Mouse (Mus musculus) layer of hippocampus, adult 11-12 months (tissue): ENCODE results near the gene Tollip.
A peak's percentile ranks its signal among the peaks of the same experiment; 100 is the strongest.
"Not testable (repeated sequence)": the region's sequence is repeated elsewhere in the genome, so short reads cannot be mapped to it uniquely, and the experiment has no call there.

Source experiments
- DNase-seq: peaks from one replicate; pipeline ENCODE4 v3.0.0; 2022; ENCODE audit warnings: low spot score

The Tollip gene

DNA sequence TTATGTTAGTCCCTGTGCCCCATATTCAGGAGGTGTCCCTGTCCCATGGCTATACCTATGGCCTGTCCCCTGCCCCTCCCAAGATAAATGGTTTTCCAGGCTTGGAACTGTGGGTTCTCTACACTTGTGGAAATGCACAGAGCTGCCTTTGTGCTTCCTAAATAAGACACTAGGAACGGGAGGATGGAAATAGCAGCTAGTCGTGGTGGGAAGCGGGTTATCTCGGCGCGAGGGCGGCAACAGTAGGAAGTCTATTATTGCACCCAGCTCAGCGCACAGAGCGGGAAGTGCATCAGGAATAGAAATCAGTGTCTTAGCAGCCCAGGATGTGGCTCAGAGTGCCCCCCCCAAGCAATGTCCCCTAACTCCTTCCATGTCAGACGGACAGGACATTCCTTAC, 10.3 kb upstream of the Tollip start:
- DNase-seq = no peak

DNA sequence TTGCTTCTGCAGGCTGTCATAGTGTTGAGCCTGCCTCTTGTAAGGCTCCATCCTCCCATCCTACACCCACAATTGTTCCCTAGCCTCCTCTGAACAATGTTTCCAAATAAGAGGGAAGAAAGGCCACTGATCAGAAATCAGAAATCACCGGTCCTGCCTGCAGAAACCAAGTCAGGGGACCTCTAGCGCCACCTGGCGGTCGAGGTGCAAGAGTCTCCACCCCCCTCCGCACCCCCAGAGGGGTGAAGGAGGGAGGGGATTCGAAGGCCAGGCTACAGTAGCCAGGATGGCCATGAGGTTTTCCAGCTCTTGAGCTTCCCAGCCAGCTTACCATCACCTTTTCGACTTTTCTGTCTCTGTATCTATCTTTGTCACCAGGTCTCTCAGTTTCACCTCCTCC, 6.6 kb upstream of the Tollip start:
- DNase-seq = peak; percentile 74

DNA sequence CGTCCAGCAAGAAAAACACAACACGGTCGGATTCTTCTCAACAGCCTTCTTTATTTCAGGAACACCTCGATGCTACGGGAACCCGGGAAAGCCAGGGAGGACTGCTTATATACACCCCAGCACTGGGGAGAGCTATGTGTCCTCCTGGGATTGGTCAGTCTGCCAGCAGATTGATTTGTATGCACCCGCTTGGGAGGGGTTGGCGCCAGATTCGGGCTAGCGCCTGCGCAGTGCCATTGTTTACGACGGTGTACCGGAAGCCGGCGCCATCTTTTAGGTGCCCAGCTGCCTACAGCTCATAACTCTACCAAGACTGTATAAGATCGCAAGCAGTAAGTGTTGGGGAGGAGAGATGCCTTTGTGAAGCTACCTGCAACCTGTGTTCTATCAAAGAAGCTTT, 5.8 kb upstream of the Tollip start:
- not testable (repeated sequence) for DNase-seq

DNA sequence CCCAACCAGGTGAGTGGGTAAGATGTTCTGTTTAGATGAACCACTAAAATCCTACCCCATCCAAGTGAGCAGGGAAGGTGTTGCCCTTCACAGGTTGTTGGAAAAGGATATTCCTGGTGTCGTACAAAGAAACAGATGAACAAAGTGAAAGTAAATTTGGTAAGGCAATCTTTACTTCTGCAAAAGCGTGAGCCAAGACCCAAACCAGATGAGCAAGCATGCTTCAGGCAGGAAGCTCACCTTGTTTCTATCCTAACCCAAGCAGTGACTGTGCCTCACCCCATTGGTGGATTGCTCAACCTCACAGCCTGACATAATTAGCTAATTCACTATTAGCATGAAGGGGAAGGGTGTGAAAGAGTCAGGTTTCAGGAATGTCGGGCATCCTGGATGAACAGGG, 7.0 kb downstream of the Tollip start:
- DNase-seq = no peak

DNA sequence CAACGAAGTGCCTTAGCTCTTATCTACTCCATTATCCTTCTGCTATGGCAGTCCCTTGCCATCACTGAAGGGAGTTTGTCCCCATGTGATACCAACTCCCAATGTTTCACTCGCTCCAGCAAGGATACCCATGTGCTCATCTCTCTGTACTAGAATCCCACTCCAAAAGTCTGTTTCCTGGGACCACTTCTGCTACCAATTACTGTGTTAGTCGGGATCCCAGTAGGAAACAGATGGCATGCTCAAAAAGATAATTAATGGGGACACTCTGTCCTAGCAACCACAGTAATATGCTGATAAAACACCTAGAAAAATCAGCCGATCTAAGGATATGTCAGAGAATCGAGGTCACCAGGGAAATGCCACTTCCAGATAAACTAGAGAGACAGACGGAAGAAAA, 9.7 kb downstream of the Tollip start:
- peak; percentile 45 for DNase-seq

DNA sequence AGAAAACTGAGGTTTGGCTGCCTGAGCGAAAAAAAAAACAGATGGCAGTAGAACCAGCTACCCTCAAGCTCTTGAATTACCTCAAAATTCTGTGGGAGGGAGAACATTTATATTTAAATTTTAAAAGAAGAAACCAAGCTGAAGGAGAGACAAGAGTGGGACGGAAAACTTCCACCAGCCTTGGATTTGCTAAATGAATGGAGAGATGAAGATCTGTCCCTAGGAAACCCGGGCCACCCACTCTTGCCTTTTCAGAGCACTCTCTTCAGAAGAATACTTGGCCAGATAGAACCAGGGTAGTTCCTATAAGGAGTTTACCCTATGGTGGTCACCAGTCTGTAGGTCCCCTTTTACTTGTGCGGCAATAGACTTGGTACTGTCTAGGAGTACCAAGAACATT, 15.5 kb downstream of the Tollip start:
- DNase-seq = peak; percentile 29

DNA sequence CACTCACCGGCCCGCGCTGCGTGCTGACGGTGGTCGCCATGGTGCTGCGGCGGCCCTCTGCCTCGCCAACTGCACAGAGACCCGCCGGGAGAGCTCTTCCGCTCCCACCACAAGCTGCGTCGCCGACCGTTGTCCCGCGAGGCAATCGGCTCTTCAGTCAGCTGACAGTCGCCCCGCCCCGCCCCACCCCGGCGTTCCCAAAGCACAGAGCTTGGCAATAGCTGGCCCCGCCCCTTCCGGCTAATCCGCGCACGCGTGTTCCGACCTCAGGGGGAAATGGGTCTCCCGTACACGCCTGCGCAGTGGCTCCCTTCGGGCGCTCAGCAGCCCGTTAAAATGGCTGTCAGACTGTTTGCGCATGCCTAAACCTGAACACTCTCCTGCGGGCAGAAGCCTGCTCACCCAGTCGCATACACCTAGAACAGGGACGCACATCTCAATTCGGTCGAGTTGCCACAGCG, 16.0 kb downstream of the Tollip start:
- peak; percentile 99 for DNase-seq

DNA sequence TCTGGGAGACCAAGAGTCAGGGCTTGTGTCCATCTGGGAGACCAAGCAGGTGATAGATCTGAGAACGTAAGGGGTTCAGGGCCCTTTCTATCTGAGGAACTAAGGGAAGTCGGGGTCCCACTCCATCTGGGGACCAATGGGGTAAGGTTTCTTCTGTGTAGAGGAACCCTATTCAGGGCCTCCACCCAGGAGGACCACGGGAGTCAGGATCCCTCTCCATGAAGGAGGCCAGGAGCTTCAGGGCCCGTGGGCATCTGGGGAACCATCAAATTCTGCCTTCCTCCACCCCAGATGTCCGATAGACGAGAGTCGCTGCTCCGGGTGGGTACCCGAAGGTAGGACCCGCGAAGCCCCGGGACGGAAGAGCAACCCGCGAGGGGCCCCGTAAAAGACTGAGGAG, 16.5 kb downstream of the Tollip start:
- DNase-seq = no peak

DNA sequence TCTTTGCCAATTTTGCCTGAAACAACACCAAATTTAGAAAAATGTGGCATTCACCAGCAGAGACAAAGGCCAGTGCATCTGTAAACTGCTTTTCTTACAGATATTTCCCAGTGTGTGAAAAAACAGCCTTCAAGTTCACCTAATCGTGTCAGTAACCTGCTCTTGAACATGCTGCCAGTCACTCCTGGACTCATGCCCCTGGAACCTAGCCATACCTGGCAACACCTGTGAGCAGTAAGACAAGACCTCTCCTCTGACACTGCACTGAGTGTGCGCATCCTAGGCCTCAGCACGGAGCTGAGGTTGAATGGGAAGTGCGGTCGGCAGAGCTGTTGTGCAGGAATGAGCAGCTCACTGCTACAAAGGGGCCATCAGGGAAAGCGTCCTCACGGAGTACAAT, 26.2 kb downstream of the Tollip start:
- no peak for DNase-seq

DNA sequence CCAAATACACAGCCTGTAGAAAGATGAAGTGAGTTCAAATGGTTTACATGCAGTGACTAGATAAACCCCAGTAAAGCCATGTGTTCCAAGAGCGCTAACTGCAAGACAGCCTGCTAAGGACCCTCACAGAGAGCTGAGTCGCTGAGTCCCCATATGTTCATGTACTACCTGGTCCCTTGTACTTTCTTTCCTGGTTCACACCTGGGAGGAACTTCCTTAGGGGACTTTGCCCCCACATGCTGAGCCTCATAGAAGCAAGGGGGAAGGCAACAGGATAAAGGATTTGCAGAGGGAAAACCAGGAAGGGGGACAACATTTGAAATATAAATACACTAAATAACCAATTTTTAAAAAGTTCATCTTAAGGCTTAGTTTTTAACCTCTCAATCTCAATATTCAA, 39.5 kb downstream of the Tollip start:
- DNase-seq = no peak

DNA sequence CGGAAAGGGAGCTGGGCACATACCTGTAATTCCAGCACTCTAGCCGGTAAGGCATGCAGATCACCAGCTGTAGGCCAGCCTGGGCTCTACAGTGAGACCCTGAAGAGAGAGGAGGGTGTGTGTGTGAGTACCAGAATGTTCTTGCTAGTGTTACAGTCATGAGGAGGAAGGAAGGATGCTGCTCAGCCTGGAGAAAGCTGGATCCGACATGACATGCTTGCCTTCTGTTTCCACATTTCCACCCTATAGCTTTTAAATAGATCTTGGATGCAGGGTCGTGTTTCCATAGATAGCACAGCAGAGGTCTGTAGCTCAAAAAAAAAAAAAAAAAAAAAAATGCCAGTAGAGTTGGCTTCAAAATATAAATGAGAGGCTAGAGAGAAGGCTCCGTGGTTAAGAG, 43.4 kb downstream of the Tollip start:
- no peak for DNase-seq

DNA sequence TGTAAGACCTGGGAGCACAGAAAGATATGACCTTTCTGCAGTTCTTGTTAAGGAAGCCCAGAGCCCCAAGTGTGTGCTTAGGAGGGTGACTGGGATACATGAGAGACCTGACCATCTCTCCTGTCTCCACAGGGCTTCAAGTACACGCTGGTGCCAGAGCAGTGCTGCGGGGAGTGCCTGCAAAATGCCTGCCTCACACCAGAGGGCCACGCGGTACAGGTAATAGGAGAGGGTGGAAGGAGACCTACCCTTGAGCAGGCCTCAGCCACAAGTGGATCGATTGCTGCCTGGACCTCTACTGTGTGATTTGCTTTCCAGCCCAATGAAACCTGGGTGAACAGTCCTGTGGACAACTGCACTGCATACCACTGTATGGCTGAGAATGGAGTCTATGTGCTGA, 47.8 kb downstream of the Tollip start:
- no peak for DNase-seq

DNA sequence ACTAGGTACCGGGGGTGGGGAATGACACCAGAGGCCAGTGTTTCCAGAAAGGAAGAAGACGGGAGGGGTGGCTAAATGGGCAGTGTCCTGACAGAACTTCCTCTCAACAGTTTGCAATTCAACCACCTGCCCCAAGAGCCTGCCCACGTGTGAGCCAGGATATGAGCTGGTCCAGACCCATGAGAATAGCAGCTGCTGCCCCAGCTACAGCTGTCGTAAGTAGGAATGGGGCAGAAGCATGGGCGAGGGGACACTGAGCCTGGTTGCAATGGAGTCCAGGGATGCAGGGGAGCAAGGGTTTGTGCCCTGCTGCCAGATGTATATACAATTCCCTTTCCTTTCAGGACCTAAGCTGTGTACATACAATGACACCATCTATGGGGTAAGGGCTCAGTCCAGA, 48.7 kb downstream of the Tollip start:
- DNase-seq = no peak

DNA sequence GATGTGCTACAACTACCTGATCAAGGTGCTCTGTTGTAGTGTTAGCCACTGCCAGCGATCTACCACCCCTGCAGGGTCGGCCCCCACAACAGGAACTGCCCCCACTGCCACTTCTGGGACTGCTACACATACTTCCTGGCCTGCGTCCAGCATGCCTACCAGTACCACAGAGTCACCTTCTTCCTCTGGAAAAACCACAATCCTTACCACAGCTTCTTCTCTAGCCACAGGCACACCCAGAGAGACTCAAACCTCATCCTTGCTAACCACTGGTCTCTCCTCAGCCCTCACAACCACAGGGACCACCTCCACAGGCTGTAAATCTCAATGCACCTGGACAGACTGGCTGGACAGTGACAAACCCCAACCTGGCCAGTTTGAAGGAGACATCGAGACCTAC, 57.3 kb downstream of the Tollip start:
- DNase-seq = no peak

DNA sequence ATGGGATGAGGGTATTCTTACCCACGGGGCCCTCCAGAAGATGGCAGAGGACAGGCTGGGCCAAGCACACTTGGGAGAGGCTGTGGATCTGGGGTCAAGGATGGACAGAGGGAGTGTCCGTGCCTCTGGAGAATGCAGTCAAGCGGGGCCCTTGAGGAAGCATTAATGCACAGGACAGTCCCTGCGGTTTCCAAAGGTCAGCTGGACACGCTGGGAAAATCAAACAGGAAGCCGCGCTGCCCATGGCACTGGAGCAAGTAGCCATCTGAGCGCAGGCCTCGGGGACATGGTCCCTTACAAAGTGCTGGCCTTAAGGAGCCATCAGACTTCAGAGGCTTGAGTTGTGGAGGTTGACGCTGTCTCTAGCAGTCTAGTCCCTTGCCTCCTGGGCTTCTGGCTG, 78.0 kb downstream of the Tollip start:
- DNase-seq = no peak

DNA sequence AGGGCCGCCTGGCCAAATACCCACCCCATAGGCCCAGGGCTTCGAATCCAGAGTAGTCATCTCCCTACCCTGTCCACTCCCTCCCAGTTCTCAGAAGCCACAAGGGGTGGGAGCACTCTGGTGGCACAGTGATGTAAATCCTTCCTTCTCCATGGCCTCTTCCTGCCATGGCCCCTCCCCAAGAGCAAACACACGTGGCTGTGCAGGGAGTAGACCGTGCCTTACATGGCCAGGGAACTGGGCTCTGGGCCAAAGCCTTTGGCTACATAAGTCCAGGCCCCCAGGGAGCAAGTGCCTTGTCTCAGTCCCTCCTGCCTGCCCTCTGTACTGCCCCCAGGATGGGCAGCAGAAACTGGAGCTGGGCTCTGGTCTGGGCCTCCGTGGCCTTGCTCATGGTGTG, 79.5 kb downstream of the Tollip start, which contains the start of gene Muc5b:
TSS of gene Muc5b (plus strand) at position 292 of the 400 bp plus-strand sequence.
- no peak for DNase-seq

DNA sequence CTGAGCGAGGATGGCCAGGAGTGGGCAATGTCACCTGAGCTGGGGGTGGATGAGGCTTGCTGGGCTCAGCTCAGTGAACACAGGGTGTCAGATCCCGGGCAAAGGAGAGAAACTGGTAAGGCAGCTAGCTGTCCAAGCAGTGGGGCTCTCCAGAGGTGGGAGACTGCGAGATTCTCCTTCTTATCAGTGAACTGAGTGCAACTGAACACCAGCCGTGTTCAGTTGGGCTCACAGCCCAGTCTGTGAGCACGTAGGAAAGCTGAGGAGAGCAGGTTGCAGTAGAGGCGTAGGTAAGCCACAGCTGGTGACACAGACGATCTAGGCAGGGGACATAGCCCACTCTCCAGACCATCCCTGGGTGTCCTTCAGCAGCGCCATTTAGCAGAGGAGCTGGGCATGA, 81.9 kb downstream of the Tollip start:
- no peak for DNase-seq

DNA sequence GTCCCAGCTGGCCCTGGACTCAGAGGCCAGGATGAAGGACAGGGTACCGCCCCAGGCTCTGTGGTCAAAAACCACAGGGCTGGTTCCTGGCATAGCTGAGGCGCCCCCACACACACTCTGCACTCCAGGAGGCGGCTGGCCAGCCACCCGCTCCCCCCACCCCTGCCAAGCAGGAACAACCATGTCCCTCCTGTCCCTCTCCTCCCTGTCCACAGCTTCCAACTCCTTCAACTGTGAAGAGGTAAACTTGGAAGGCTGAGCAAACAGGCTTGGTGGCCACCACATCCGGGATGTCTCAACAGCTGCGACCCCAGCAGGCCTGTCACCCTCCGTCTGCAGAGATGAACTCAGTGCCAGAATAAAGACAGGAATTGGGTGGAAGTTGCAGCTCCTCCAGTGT, 82.4 kb downstream of the Tollip start:
- no peak for DNase-seq
